Mouse (Mus musculus) neural tube, embryonic 15.5 days (tissue): ENCODE results near the gene Zfp39. TPM values are rescaled to one million over a fixed set of nuclear protein-coding genes. Genes with fewer than 3 reads are reported as not detected.

Experiments used
- ATAC-seq: fragments of 200-750 bp; cut with Nextera tagmentation; 2 replicates; pipeline ENCODE4 v1.8.0; 2017; ENCODE audit warnings: mild to moderate bottlenecking, moderate TSS enrichment, moderate library complexity; ENCODE audit not compliant: low FRiP score
- H3K27ac ChIP-seq: fragments of 300-500 bp; sonication (generic); replicated peaks from 2 replicates; pipeline ENCODE4 v1.5.1; 2015; ENCODE audit warnings: mild to moderate bottlenecking, inconsistent platforms
- H3K27me3 ChIP-seq: fragments of 300-500 bp; sonication (generic); replicated peaks from 2 replicates; pipeline ENCODE4 v1.6.1; 2015; ENCODE audit warnings: inconsistent platforms
- H3K36me3 ChIP-seq: fragments of 300-500 bp; sonication (generic); 2 replicates; pipeline ENCODE4 v1.6.1; 2015; ENCODE audit warnings: inconsistent platforms
- H3K4me1 ChIP-seq: fragments of 300-500 bp; sonication (generic); 2 replicates; pipeline ENCODE4 v1.6.1; 2015; ENCODE audit warnings: inconsistent platforms
- H3K4me2 ChIP-seq: fragments of 300-500 bp; sonication (generic); 2 replicates; pipeline ENCODE4 v1.6.1; 2015; ENCODE audit warnings: inconsistent platforms, mild to moderate bottlenecking, moderate library complexity
- H3K4me3 ChIP-seq: fragments of 300-500 bp; sonication (generic); replicated peaks from 2 replicates; pipeline ENCODE4 v1.5.1; 2015; ENCODE audit warnings: mild to moderate bottlenecking, inconsistent platforms
- H3K9ac ChIP-seq: fragments of 300-500 bp; sonication (generic); replicated peaks from 2 replicates; pipeline ENCODE4 v1.6.1; 2015; ENCODE audit warnings: mild to moderate bottlenecking, inconsistent platforms
- H3K9me3 ChIP-seq: fragments of 300-500 bp; sonication (generic); replicated peaks from 2 replicates; pipeline ENCODE4 v1.6.1; 2016; ENCODE audit warnings: inconsistent platforms
- WGBS: fragments of 180-500 bp; shearing (Covaris S2); methylation state at CpG from one replicate; pipeline ENCODE4 v1.1.7; 2015; ENCODE audit warnings: mixed read lengths; 5-methylcytosine and 5-hydroxymethylcytosine counted together
- polyA plus RNA-seq: library from polyadenylated mRNA; unstranded; fragments of >200 nt; fragmentation: Nextera tagmentation; extraction: Ambion mirVana; gene quantifications from 2 replicates; pipeline ENCODE4 v1.2.1, GENCODE M21; 2015

Gene Zfp39
- polyA plus RNA-seq: 6.6 and 8.1 TPM in 2 replicates

- no peaks in the 10 kb centered on the region for H3K9me3 ChIP-seq
- under 1% methylated on average over 40 of the region's 40 CpGs for WGBS
- peak within 1 kb of the TSS; percentile 75 for H3K4me2 ChIP-seq
- peak within 1 kb of the TSS; percentile 88 for H3K27ac ChIP-seq
- H3K9ac ChIP-seq: peak within 1 kb of the TSS; percentile 73
- ATAC-seq: peak; percentile 99
- H3K4me3 ChIP-seq: peak within 1 kb of the TSS; percentile 65
- H3K36me3 ChIP-seq: peaks cover 18% of the 10 kb centered on the region
- peaks cover 18% of the 10 kb centered on the region for H3K4me1 ChIP-seq
- H3K27me3 ChIP-seq: no peaks in the 10 kb centered on the region
Observed at GRCm38 (mm10) chr11:58903511-58904409, at the start of gene Zfp39. Gene Zfp39 (minus strand): TSS chr11:58904225.

- no peaks in the 10 kb centered on the region for H3K27me3 ChIP-seq
- H3K9me3 ChIP-seq: no peaks in the 10 kb centered on the region
- H3K4me1 ChIP-seq: peaks cover 48% of the 10 kb centered on the region
- H3K4me3 ChIP-seq: peak overlapping the region; percentile 75
- peak overlapping the region; percentile 87 for H3K4me2 ChIP-seq
- H3K9ac ChIP-seq: peak overlapping the region; percentile 79
- H3K36me3 ChIP-seq: no peaks in the 10 kb centered on the region
- H3K27ac ChIP-seq: peak overlapping the region; percentile 99
- WGBS: under 1% methylated on average over 33 of the region's 33 CpGs
- peak; percentile 29 for ATAC-seq
Observed at GRCm38 (mm10) chr11:58953351-58954169, 49.5 kb upstream of the Zfp39 start.

GRCm38 (mm10) chr11:58951210-58951609 is 47.2 kb upstream of the Zfp39 start:
- no peaks in the 10 kb centered on the region for H3K9me3 ChIP-seq
- H3K4me1 ChIP-seq: peaks cover 37% of the 10 kb centered on the region
- no peak for ATAC-seq
- H3K9ac ChIP-seq: peak overlapping the region; percentile 89
- no peaks in the 10 kb centered on the region for H3K27me3 ChIP-seq
- H3K4me2 ChIP-seq: peak overlapping the region; percentile 63
- 50% methylated on average over 5 of the region's 5 CpGs for WGBS
- H3K27ac ChIP-seq: peak overlapping the region; percentile 98
- 0 out of 2 replicates have a peak overlapping the region, but pooled peaks have one; percentile 57 for H3K4me3 ChIP-seq
- H3K36me3 ChIP-seq: no peaks in the 10 kb centered on the region

GRCm38 (mm10) chr11:58949480-58950431 is 45.7 kb upstream of the Zfp39 start:
- Histone ChIP-seq H3K4me2 (peak overlapping the region; percentile 63), H3K9ac (peak overlapping the region; percentile 89), H3K4me3 (peak overlapping the region; percentile 57), H3K4me1 (peaks cover 35% of the 10 kb centered on the region), H3K27me3 (no peaks in the 10 kb centered on the region), H3K9me3 (no peaks in the 10 kb centered on the region), H3K36me3 (no peaks in the 10 kb centered on the region), H3K27ac (peak overlapping the region; percentile 98)
- ATAC-seq: peak; percentile 62
- 1% methylated on average over 20 of the region's 20 CpGs for WGBS

GRCm38 (mm10) chr11:58948542-58949479 is 44.8 kb upstream of the Zfp39 start, which contains the start of gene Hist3h2ba:
Gene Hist3h2ba (plus strand): TSS chr11:58948920.
- Histone ChIP-seq H3K27ac (peak within 1 kb of the TSS; percentile 98), H3K4me1 (peaks cover 40% of the 10 kb centered on the region), H3K27me3 (no peaks in the 10 kb centered on the region), H3K4me2 (peak within 1 kb of the TSS; percentile 63), H3K4me3 (peak within 1 kb of the TSS; percentile 57), H3K9me3 (no peaks in the 10 kb centered on the region), H3K36me3 (no peaks in the 10 kb centered on the region), H3K9ac (peak within 1 kb of the TSS; percentile 89)
- under 1% methylated on average over 48 of the region's 48 CpGs for WGBS
- peak; percentile 91 for ATAC-seq

GRCm38 (mm10) chr11:58947798-58948528 is 43.9 kb upstream of the Zfp39 start:
- ATAC-seq: peak; percentile 75
- H3K4me1 ChIP-seq: peaks cover 44% of the 10 kb centered on the region
- 7% methylated on average over 23 of the region's 23 CpGs for WGBS

GRCm38 (mm10) chr11:58947306-58947705 is 43.3 kb upstream of the Zfp39 start:
- Histone ChIP-seq H3K4me3 (peak overlapping the region; percentile 57), H3K9ac (peak overlapping the region; percentile 62), H3K4me1 (peaks cover 41% of the 10 kb centered on the region), H3K4me2 (peak overlapping the region; percentile 63), H3K9me3 (no peaks in the 10 kb centered on the region), H3K36me3 (no peaks in the 10 kb centered on the region), H3K27me3 (no peaks in the 10 kb centered on the region), H3K27ac (peak overlapping the region; percentile 98)
- no peak for ATAC-seq
- 78% methylated on average over 3 of the region's 3 CpGs for WGBS

More at GRCm38 (mm10) chr11:58947798-58948528, 43.9 kb upstream of the Zfp39 start:
- H3K4me2 ChIP-seq: peak overlapping the region; percentile 63
- H3K9me3 ChIP-seq: no peaks in the 10 kb centered on the region
- H3K4me3 ChIP-seq: peak overlapping the region; percentile 57
- no peaks in the 10 kb centered on the region for H3K36me3 ChIP-seq
- H3K27ac ChIP-seq: peak overlapping the region; percentile 98
- H3K9ac ChIP-seq: peak overlapping the region; percentile 62
- no peaks in the 10 kb centered on the region for H3K27me3 ChIP-seq

GRCm38 (mm10) chr11:58944136-58944535 is 40.1 kb upstream of the Zfp39 start:
- Histone ChIP-seq H3K9me3 (no peaks in the 10 kb centered on the region), H3K4me1 (peaks cover 30% of the 10 kb centered on the region), H3K27ac (no peak overlapping the region), H3K36me3 (no peaks in the 10 kb centered on the region), H3K9ac (no peak overlapping the region), H3K27me3 (no peaks in the 10 kb centered on the region), H3K4me3 (no peak overlapping the region), H3K4me2 (no peak overlapping the region)
- 60% methylated on average over 5 of the region's 5 CpGs for WGBS
- no peak for ATAC-seq

- 12% methylated on average over 6 of the region's 6 CpGs for WGBS
- peak overlapping the region; percentile 75 for H3K4me2 ChIP-seq
- H3K9me3 ChIP-seq: no peaks in the 10 kb centered on the region
- H3K36me3 ChIP-seq: peaks cover 25% of the 10 kb centered on the region
- peak overlapping the region; percentile 50 for H3K9ac ChIP-seq
- peak; percentile 38; the same call in 1 of the 2 replicates for ATAC-seq
- H3K27me3 ChIP-seq: no peaks in the 10 kb centered on the region
- H3K27ac ChIP-seq: peak overlapping the region; percentile 92
- peak overlapping the region; percentile 63 for H3K4me3 ChIP-seq
- peaks cover 43% of the 10 kb centered on the region for H3K4me1 ChIP-seq
Observed at GRCm38 (mm10) chr11:58939088-58939439, 35.0 kb upstream of the Zfp39 start.
